ENCODE assay signal across 8 mouse cellular contexts in the genomic region with DNA sequence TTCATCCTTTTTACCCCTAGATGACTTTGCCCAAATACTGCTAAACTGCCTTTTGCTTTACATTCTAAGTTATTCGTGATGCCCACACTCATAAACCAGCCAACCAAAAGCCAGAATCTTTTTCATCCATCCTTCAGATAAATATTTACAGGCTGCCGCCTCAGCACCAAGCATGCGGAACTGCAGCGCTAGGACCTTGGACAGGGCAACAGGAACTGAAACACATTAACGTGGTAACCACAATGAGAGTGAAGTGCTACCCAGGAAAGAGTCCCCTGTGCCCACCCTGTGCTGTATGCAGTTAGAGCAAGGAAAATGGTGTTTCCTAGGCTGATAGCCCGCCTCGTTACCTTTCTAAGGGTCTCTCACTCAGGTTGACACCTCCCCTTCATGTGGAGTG. TPM values are rescaled to one million over a fixed set of nuclear protein-coding genes. Genes with fewer than 3 reads are reported as not detected.
DNase-seq lines count a peak whose midpoint lies in the region; ATAC-seq lines count a peak whose summit lies in the region.

No protein-coding gene starts in this region.

- H3K4me1 ChIP-seq in heart, embryonic 15.5 days (replicated peaks): peaks cover 14% of the 10 kb centered on the region
- H3K4me1 ChIP-seq in stomach, embryonic 16.5 days (ENCODE audit: control insufficient read depth, insufficient read depth, low read length): peaks cover 6% of the 10 kb centered on the region; the same call in 1 of the 2 replicates

- peak overlapping the region; percentile 18 for H3K27ac ChIP-seq in heart, embryonic 15.5 days
- H3K27ac ChIP-seq in stomach, embryonic 16.5 days (ENCODE audit: low read length): no peak overlapping the region

- H3K9me3 ChIP-seq in heart, embryonic 15.5 days (replicated peaks): no peaks in the 10 kb centered on the region
- H3K9me3 ChIP-seq in stomach, embryonic 16.5 days (replicated peaks; ENCODE audit: control insufficient read depth, low read length): no peaks in the 10 kb centered on the region; the same call in 1 of the 2 replicates

- ATAC-seq in heart, embryonic 15.5 days (replicated peaks; ENCODE audit: insufficient number of reproducible peaks, insufficient read depth, low FRiP score, low read depth): no peak
- peak; percentile 77 for ATAC-seq in megakaryocyte progenitor cell, adult 5-6 weeks (replicated peaks; ENCODE audit: poor library complexity)
- no peak for ATAC-seq in stomach, embryonic 16.5 days (ENCODE audit: insufficient read depth, low FRiP score)

- DNase-seq in adrenal gland, adult 2 months: peak; percentile 8
- DNase-seq in adrenal gland, postnatal 25 days: no peak
- peak; percentile 13 for DNase-seq in WW6 (ENCODE audit: low read depth, low spot score)
- DNase-seq in kidney, postnatal 25 days: peak; percentile 54 to 70
- no peak for DNase-seq in layer of hippocampus, adult 8-10 months (ENCODE audit: low spot score in 2 of 2)

- H3K27me3 ChIP-seq in heart, embryonic 15.5 days: no peaks in the 10 kb centered on the region
- H3K27me3 ChIP-seq in stomach, embryonic 16.5 days (ENCODE audit: control insufficient read depth, insufficient read depth, low read length): no peaks in the 10 kb centered on the region

- peak overlapping the region; percentile 77 for H3K4me3 ChIP-seq in heart, embryonic 15.5 days
- peak overlapping the region; percentile 78 for H3K4me3 ChIP-seq in stomach, embryonic 16.5 days (replicated peaks; ENCODE audit: low read length)

- H3K9ac ChIP-seq in heart, embryonic 15.5 days: no peak overlapping the region
- peak overlapping the region; percentile 59 for H3K9ac ChIP-seq in stomach, embryonic 16.5 days (ENCODE audit: low read length)

- peak overlapping the region; percentile 70 for H3K4me2 ChIP-seq in heart, embryonic 15.5 days
- peak overlapping the region; percentile 71 for H3K4me2 ChIP-seq in stomach, embryonic 16.5 days (ENCODE audit: low read depth, low read length)

- 11% methylated on average over 7 of the region's 7 CpGs for WGBS in heart, embryonic 15.5 days
- 11% methylated on average over 7 of the region's 7 CpGs for WGBS in stomach, embryonic 16.5 days

- peaks cover 6% of the 10 kb centered on the region; the same call in 1 of the 2 replicates for H3K36me3 ChIP-seq in heart, embryonic 15.5 days
- no peaks in the 10 kb centered on the region for H3K36me3 ChIP-seq in stomach, embryonic 16.5 days (ENCODE audit: control insufficient read depth, insufficient read depth, low read length)

RNA-seq across cellular contexts. Expression of a gene that starts 0.6 kb away (rescaled TPM):
- total RNA-seq in adrenal gland, adult 2 months (2021): 10 to 100 TPM in 1 of 2 experiments, 1 to 10 TPM in 1; 4.7 to 11.6 TPM
- 0.25 and 0.58 TPM in 2 replicates for polyA plus RNA-seq in adrenal gland, adult 2 months (2012; rRNA removed)
- total RNA-seq in adrenal gland, postnatal 25 days (2021): 3.9 and 9.1 TPM in 2 replicates
- polyA plus RNA-seq in heart, embryonic 15.5 days (2015; fragmentation: Nextera tagmentation; extraction: Ambion mirVana): 12.2 and 12.5 TPM in 2 replicates
- total RNA-seq in megakaryocyte progenitor cell, adult 5-6 weeks (2015): 2.8 and 3.5 TPM in 2 replicates
- 4.7 and 6.5 TPM in 2 replicates for total RNA-seq in megakaryocyte progenitor cell, adult 5-6 weeks (2017)
- polyA plus RNA-seq in stomach, embryonic 16.5 days (2015; fragmentation: Nextera tagmentation; extraction: Ambion mirVana): 9.3 and 12.0 TPM in 2 replicates
- total RNA-seq in layer of hippocampus, adult 8-10 months (2022): 10 to 100 TPM; 16.3 to 20.9 (median 18.4) TPM

RNA-seq across cellular contexts. Expression of a gene that starts 26.0 kb away (rescaled TPM):
- 10 to 100 TPM; 12.2 to 20.0 TPM for total RNA-seq in adrenal gland, adult 2 months (2021)
- 20.9 and 23.6 TPM in 2 replicates for polyA plus RNA-seq in adrenal gland, adult 2 months (2012; rRNA removed)
- 17.0 and 19.7 TPM in 2 replicates for total RNA-seq in adrenal gland, postnatal 25 days (2021)
- polyA plus RNA-seq in heart, embryonic 15.5 days (2015; fragmentation: Nextera tagmentation; extraction: Ambion mirVana): 48.1 and 54.5 TPM in 2 replicates
- 23.9 and 25.8 TPM in 2 replicates for total RNA-seq in megakaryocyte progenitor cell, adult 5-6 weeks (2015)
- 21.0 and 22.3 TPM in 2 replicates for total RNA-seq in megakaryocyte progenitor cell, adult 5-6 weeks (2017)
- polyA plus RNA-seq in stomach, embryonic 16.5 days (2015; fragmentation: Nextera tagmentation; extraction: Ambion mirVana): 73.5 and 78.5 TPM in 2 replicates
- total RNA-seq in layer of hippocampus, adult 8-10 months (2022): 10 to 100 TPM; 27.3 to 33.8 (median 30.6) TPM

RNA-seq across cellular contexts. Expression of a gene that starts 26.2 kb away (rescaled TPM):
- under 1 TPM; 0.31 to 0.37 TPM for total RNA-seq in adrenal gland, adult 2 months (2021)
- polyA plus RNA-seq in adrenal gland, adult 2 months (2012; rRNA removed): 0.03 and 0.09 TPM in 2 replicates
- total RNA-seq in adrenal gland, postnatal 25 days (2021): 0.81 and 0.91 TPM in 2 replicates
- 1.2 and 1.3 TPM in 2 replicates for polyA plus RNA-seq in heart, embryonic 15.5 days (2015; fragmentation: Nextera tagmentation; extraction: Ambion mirVana)
- 0.10 and 0.29 TPM in 2 replicates for total RNA-seq in megakaryocyte progenitor cell, adult 5-6 weeks (2015)
- total RNA-seq in megakaryocyte progenitor cell, adult 5-6 weeks (2017): 1.4 TPM in 1 of 2 replicates, not detected in the other
- polyA plus RNA-seq in stomach, embryonic 16.5 days (2015; fragmentation: Nextera tagmentation; extraction: Ambion mirVana): 0.30 and 0.76 TPM in 2 replicates
- total RNA-seq in layer of hippocampus, adult 8-10 months (2022): 1 to 10 TPM in 1 of 4 experiments, under 1 TPM in 3; 0.56 to 1.4 (median 0.68) TPM

RNA-seq across cellular contexts. Expression of a gene that starts 56.4 kb away (rescaled TPM):
- total RNA-seq in adrenal gland, adult 2 months (2021): 1 to 10 TPM; 7.7 to 9.1 TPM
- 3.9 and 5.8 TPM in 2 replicates for polyA plus RNA-seq in adrenal gland, adult 2 months (2012; rRNA removed)
- 6.9 and 11.8 TPM in 2 replicates for total RNA-seq in adrenal gland, postnatal 25 days (2021)
- 15.7 and 20.1 TPM in 2 replicates for polyA plus RNA-seq in heart, embryonic 15.5 days (2015; fragmentation: Nextera tagmentation; extraction: Ambion mirVana)
- total RNA-seq in megakaryocyte progenitor cell, adult 5-6 weeks (2015): 19.3 and 23.8 TPM in 2 replicates
- 21.5 and 26.7 TPM in 2 replicates for total RNA-seq in megakaryocyte progenitor cell, adult 5-6 weeks (2017)
- polyA plus RNA-seq in stomach, embryonic 16.5 days (2015; fragmentation: Nextera tagmentation; extraction: Ambion mirVana): 19.8 and 22.1 TPM in 2 replicates
- 10 to 100 TPM; 13.9 to 14.9 (median 14.4) TPM for total RNA-seq in layer of hippocampus, adult 8-10 months (2022)

Comparison
In these comparisons a context has a peak if more than half of its experiments do, and no peak if none do; other contexts are left out.
1. DNase-seq: peak in adrenal gland, adult 2 months (single experiment), WW6 (single experiment) and kidney, postnatal 25 days (2 of 2); none in adrenal gland, postnatal 25 days (single experiment) and layer of hippocampus, adult 8-10 months (0 of 2).